Mouse (Mus musculus) G1E (cell line): ENCODE results near the gene Mia3.

ENCODE experiments used
- CTCF ChIP-seq: IDR thresholded peaks from 2 replicates; pipeline ENCODE4 v1.5.1; 2012; ENCODE audit warnings: low read depth, low read length, inconsistent platforms, mixed read lengths
- GATA1 ChIP-seq: IDR thresholded peaks from 2 replicates; pipeline ENCODE4 v1.6.1; 2012; ENCODE audit warnings: borderline replicate concordance, low read length, inconsistent platforms, mixed read lengths

GRCm38 (mm10) chr1:183362729-183363576, 6.4 kb downstream of the Mia3 start:
- TF ChIP-seq GATA1 (no peak), CTCF (no peak)
